Mouse (Mus musculus) C2C12 (cell line): ENCODE data around the gene Tcea2. TPM values are rescaled to one million over a fixed set of nuclear protein-coding genes. Genes with fewer than 3 reads are reported as not detected.

Experiments used
- H3K27me3 ChIP-seq: one replicate; pipeline ENCODE4 v1.6.1; 2011; ENCODE audit not compliant: control insufficient read depth, insufficient read depth, insufficient read length
- H3K36me3 ChIP-seq: one replicate; pipeline ENCODE4 v1.6.1; 2011; ENCODE audit not compliant: control insufficient read depth, insufficient read depth
- H3K4me3 ChIP-seq: one replicate; pipeline ENCODE4 v1.5.1; 2011; ENCODE audit warnings: mild to moderate bottlenecking, control low read depth; ENCODE audit not compliant: poor library complexity, insufficient read depth, severe bottlenecking
- H3K79me2 ChIP-seq: one replicate; pipeline ENCODE4 v1.6.1; 2011; ENCODE audit not compliant: control insufficient read depth, insufficient read depth
- H3K79me3 ChIP-seq: one replicate; pipeline ENCODE4 v1.6.1; 2011; ENCODE audit warnings: low read depth, control low read depth
- H3ac ChIP-seq: one replicate; pipeline ENCODE3; 2011; ENCODE audit warnings: low read depth; ENCODE audit not compliant: control insufficient read depth, insufficient read length
- CEBPB ChIP-seq: IDR thresholded peaks from one replicate; pipeline ENCODE4 v1.6.1; 2011; ENCODE audit warnings: low read depth, mild to moderate bottlenecking, control low read depth, moderate library complexity
- CTCF ChIP-seq: IDR thresholded peaks from one replicate; pipeline ENCODE4 v1.5.1; 2011; ENCODE audit not compliant: control insufficient read depth, insufficient read depth, insufficient read length
- FOSL1 ChIP-seq: IDR thresholded peaks from one replicate; pipeline ENCODE4 v1.8.0; 2011; ENCODE audit warnings: mild to moderate bottlenecking, low read length; ENCODE audit not compliant: poor library complexity, insufficient read depth, severe bottlenecking
- MAX ChIP-seq: IDR thresholded peaks from one replicate; pipeline ENCODE4 v1.6.1; 2011; ENCODE audit warnings: mild to moderate bottlenecking, control low read depth
- MYOD1 ChIP-seq: IDR thresholded peaks from one replicate; pipeline ENCODE4 v1.6.1; 2011; ENCODE audit warnings: low read depth; ENCODE audit not compliant: control insufficient read depth, insufficient read length
- MYOG ChIP-seq: IDR thresholded peaks from one replicate; pipeline ENCODE4 v1.6.1; 2011; ENCODE audit not compliant: control insufficient read depth, insufficient read length; ENCODE audit errors: extremely low read depth
- USF1 ChIP-seq: IDR thresholded peaks from one replicate; pipeline ENCODE4 v1.6.1; 2011; ENCODE audit warnings: low read depth, mild to moderate bottlenecking, control low read depth, moderate library complexity
- polyA plus RNA-seq: library from polyadenylated mRNA; unstranded; fragments of >200 nt; fragmentation: generic; extraction: Trizol; gene quantifications from one replicate; pipeline ENCODE4 v1.2.1, GENCODE M21; 2012; ENCODE audit warnings: missing spikeins

The Tcea2 gene
- polyA plus RNA-seq, 1 experiment, result 1.6 TPM

DNA sequence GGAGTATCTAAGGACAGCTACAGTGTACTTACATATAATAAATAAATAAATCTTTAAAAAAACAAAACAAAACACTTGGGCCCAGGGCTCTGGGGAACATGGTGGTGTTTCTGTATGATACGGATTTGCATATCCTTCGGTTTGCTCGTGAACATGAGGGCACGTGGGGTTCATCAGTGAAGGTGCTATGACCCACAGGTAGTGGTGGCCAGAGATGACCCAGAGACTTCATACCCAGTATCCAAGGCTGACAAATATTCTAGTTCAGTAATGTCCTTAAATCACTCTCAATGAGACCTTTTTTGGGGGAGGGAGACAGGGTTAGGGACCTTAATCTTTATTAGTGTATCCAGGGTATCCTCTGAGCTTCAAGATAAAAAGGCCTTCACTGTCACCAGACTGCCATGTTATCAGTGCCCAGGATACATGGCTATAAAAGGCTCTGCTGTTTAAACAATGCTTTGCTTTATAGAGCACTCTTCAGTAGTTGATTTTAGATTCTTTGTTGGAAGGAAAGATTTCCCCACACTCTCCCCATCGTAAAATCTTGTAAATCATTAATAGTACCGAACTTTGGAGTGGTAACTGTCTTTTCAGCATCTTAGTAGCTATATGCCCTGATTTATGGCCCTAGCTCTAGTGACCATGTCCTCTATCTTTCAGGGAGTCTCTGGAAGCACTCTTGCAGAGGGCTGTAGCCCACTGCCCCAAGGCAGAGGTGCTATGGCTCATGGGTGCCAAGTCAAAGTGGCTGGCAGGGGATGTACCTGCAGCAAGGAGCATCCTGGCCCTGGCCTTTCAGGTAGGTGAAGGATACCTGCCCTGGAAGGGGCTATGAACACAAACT is 33.3 kb upstream of the Tcea2 start:
- Histone ChIP-seq H3K79me2 (no peaks in the 10 kb centered on the region), H3K36me3 (peaks cover 73% of the 10 kb centered on the region), H3ac (no peak overlapping the region), H3K79me3 (no peaks in the 10 kb centered on the region), H3K4me3 (no peak overlapping the region), H3K27me3 (no peaks in the 10 kb centered on the region)
- no peak for TF ChIP-seq MYOD1
- TF ChIP-seq MYOG, result no peak

DNA sequence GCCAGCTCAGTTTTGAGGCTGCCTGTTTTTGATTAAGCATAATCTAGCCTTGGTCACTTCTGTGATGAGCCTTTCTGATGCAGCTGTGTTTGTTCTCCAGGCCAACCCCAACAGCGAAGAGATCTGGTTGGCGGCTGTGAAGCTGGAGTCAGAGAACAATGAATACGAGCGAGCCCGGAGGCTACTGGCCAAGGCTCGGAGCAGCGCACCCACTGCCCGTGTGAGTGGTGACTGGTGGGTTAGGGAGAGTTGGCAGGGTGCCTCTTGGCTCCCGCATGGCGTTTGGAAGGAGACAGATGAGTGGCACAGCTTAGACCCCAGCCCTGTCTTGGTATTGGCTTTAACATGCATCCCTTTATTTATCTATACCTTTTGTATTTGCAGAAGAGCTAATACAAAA is 31.2 kb upstream of the Tcea2 start:
- Histone ChIP-seq H3K36me3 (peaks cover 88% of the 10 kb centered on the region), H3K79me3 (no peaks in the 10 kb centered on the region), H3K79me2 (no peaks in the 10 kb centered on the region), H3K4me3 (no peak overlapping the region), H3K27me3 (no peaks in the 10 kb centered on the region), H3ac (no peak overlapping the region)
- no peak for TF ChIP-seq MAX
- no peak for TF ChIP-seq FOSL1

DNA sequence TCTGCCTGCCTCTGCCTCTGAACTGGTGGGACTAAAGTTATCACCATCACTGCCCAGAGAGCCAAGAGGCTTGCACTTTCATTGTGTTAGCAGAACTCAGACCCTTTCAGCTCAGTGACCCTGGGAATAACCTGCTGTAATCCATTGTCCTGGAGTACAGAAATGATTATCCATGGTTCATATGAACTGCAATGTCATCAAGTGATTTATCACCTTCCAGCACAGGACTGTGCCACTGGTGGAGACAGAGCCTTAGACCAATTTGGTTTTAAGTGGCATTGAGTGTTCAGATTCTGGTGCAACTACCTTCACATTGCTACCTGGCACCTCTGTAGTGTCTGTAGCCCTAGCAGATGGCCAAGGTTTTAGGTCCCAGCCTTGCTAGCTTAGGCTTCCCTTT is 27.0 kb upstream of the Tcea2 start:
- no peaks in the 10 kb centered on the region for H3K79me3 ChIP-seq
- H3K79me2 ChIP-seq, result no peaks in the 10 kb centered on the region
- H3K36me3 ChIP-seq, result peaks cover 79% of the 10 kb centered on the region
- TF ChIP-seq CTCF, result no peak
- TF ChIP-seq USF1, result no peak
- no peak overlapping the region for H3K4me3 ChIP-seq
- no peak overlapping the region for H3ac ChIP-seq
- no peaks in the 10 kb centered on the region for H3K27me3 ChIP-seq

DNA sequence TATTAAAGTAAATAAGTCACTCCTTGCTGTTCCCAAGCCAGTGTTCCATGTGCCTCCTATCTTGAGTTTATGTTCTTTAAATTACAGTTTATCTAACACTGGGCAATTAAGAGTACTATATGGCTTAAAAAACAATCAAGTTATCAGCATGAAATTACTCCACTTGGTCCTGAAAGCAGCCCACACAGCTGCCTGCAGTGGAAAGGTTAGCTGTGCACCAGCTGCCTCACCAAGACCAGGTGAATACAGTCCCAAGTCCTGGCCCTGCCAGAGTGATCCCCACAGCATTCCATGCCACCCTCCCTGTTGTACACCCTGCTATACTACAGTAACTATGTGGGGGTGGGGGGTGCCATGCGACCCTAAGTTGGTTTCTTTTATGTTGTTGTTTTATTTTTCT is 26.6 kb upstream of the Tcea2 start:
- no peaks in the 10 kb centered on the region for H3K79me3 ChIP-seq
- no peaks in the 10 kb centered on the region for H3K27me3 ChIP-seq
- H3K36me3 ChIP-seq, result peaks cover 74% of the 10 kb centered on the region
- no peak overlapping the region for H3ac ChIP-seq
- H3K4me3 ChIP-seq, result no peak overlapping the region
- H3K79me2 ChIP-seq, result no peaks in the 10 kb centered on the region
- TF ChIP-seq USF1 (no peak), MAX (no peak), MYOG (no peak), MYOD1 (no peak)

GRCm38 (mm10) chr2:181656734-181657133 is 23.4 kb upstream of the Tcea2 start, which contains the start of gene Gm29797:
Gene Gm29797, plus strand, starts transcription at chr2:181657034.
- Histone ChIP-seq H3K79me2 (no peaks in the 10 kb centered on the region), H3ac (no peak within 1 kb of the TSS), H3K4me3 (no peak within 1 kb of the TSS), H3K36me3 (peaks cover 44% of the 10 kb centered on the region), H3K27me3 (no peaks in the 10 kb centered on the region), H3K79me3 (no peaks in the 10 kb centered on the region)
- TF ChIP-seq CTCF (no peak), FOSL1 (no peak), MYOD1 (no peak), MYOG (no peak), USF1 (no peak)

DNA sequence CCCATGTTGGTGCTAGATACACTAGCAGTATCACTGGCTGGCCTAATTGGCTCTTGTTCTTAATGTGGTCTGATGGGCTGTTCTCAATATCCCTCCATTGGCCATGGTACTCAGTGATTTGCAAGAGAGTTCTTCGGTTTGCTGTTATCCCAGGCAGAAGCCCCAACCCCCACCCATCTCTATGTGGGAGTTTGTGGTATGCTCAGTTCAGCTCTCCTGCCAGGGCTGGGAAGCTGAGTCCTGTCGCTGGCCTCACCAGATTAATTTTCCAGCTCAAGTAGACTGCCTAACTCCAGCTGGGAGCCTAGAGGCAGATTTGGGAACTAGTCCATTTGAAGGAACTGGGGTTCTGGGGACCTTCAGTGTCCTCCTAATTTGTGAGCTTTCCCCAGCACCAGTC is 22.7 kb upstream of the Tcea2 start:
- Histone ChIP-seq H3K79me2 (no peaks in the 10 kb centered on the region), H3K79me3 (no peaks in the 10 kb centered on the region), H3ac (no peak overlapping the region), H3K4me3 (no peak overlapping the region), H3K36me3 (peaks cover 37% of the 10 kb centered on the region), H3K27me3 (no peaks in the 10 kb centered on the region)
- TF ChIP-seq MYOG (no peak), MYOD1 (no peak), MAX (no peak), FOSL1 (no peak), CEBPB (no peak), USF1 (no peak), CTCF (no peak)
